Mouse (Mus musculus) limb, embryonic 10.5 days (tissue): ENCODE measurements around the gene Mgrn1. TPM values are rescaled to one million over a fixed set of nuclear protein-coding genes. Genes with fewer than 3 reads are reported as not detected.
A peak's percentile ranks its signal among the peaks of the same experiment; 100 is the strongest.

Experiments
- DNase-seq: peaks from one replicate; pipeline ENCODE4 v3.0.0-alpha.2; 2017; ENCODE audit warnings: low spot score
- H3K27ac ChIP-seq: fragments of 300-500 bp; sonication (generic); 2 replicates; pipeline ENCODE4 v1.5.1; 2016; ENCODE audit warnings: mild to moderate bottlenecking
- H3K27me3 ChIP-seq: fragments of 300-500 bp; sonication (generic); 2 replicates; pipeline ENCODE4 v1.6.1; 2016; ENCODE audit warnings: low read depth, mild to moderate bottlenecking; ENCODE audit not compliant: poor library complexity, severe bottlenecking
- H3K36me3 ChIP-seq: fragments of 300-500 bp; sonication (generic); 2 replicates; pipeline ENCODE4 v1.6.1; 2016; ENCODE audit warnings: mild to moderate bottlenecking, moderate library complexity
- H3K4me1 ChIP-seq: fragments of 300-500 bp; sonication (generic); 2 replicates; pipeline ENCODE4 v1.6.1; 2016
- H3K4me3 ChIP-seq: fragments of 300-500 bp; sonication (generic); 2 replicates; pipeline ENCODE4 v1.5.1; 2016; ENCODE audit warnings: mild to moderate bottlenecking, moderate library complexity
- H3K9me3 ChIP-seq: fragments of 300-500 bp; sonication (generic); replicated peaks from 2 replicates; pipeline ENCODE4 v1.6.1; 2016; ENCODE audit warnings: mild to moderate bottlenecking
- WGBS: fragments of 180-500 bp; shearing (Covaris S2); methylation state at CpG from one replicate; pipeline ENCODE4 v1.1.7; 2016; 5-methylcytosine and 5-hydroxymethylcytosine counted together
- polyA plus RNA-seq: library from polyadenylated mRNA; unstranded; fragments of >200 nt; fragmentation: Nextera tagmentation; extraction: Ambion mirVana; gene quantifications from 2 replicates; pipeline ENCODE4 v1.2.1, GENCODE M21; 2016

Mgrn1 gene
- polyA plus RNA-seq, 1 experiment from 2014 or later, result 84.5 TPM

DNA sequence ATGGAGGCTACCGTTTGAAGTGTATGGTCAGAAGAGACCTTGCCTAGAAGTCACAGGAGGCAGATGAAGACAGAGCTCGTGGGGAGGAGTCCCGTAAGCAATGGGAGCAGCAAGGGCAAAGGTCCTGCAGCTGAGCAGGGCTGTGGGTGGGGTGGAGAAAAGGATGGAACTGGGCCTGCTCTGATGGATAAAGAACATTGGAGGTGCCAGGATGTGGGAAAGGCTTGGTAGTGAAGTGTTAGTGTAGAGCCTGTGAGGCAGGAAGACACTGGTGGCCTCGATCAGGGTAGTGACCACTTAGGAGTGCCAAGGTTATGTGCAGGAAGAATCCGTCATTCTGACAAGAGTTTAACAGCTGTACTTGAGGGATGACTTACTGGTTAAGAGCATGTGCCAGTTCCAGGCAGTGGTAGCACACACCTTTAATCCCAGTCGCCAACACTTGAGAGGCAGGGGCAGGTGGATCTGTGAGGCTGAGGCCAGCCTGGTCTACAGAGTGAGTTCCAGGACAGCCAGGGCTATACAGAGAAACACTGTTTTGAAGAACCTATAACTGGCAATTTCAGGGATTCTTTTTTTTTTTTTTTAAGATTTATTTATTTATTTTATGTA, 17.5 kb downstream of the Mgrn1 start:
- H3K27me3 ChIP-seq, result no peaks in the 10 kb centered on the region
- peaks cover 13% of the 10 kb centered on the region for H3K36me3 ChIP-seq
- no peak for DNase-seq
- H3K27ac ChIP-seq, result no peak overlapping the region
- H3K9me3 ChIP-seq, result no peaks in the 10 kb centered on the region
- no peak overlapping the region for H3K4me3 ChIP-seq
- WGBS, result 77% methylated on average over 6 of the region's 6 CpGs
- peaks cover 24% of the 10 kb centered on the region for H3K4me1 ChIP-seq

DNA sequence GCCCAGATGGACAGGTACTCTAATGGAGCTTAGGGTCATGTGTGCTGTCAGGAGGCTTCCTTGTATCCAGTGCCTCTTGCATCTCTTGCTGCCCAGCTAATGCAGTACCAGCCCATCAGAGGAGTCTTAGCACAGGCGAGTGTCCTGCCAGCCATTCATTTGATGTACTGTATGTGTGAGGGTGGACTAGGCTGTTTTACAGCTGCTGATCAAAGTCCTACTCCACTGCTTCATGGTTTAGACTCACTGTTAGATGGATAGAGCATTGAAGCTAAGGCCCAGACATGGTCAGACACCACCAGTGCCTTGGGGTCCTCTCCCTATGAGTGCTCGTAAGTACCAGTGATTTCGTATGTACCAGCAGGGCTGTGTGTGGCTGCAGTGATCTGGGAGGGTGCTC, 18.8 kb downstream of the Mgrn1 start:
- no peak overlapping the region for H3K27ac ChIP-seq
- peaks cover 25% of the 10 kb centered on the region for H3K36me3 ChIP-seq
- peaks cover 24% of the 10 kb centered on the region for H3K4me1 ChIP-seq
- no peaks in the 10 kb centered on the region for H3K27me3 ChIP-seq
- no peak overlapping the region for H3K4me3 ChIP-seq
- DNase-seq, result no peak
- H3K9me3 ChIP-seq, result no peaks in the 10 kb centered on the region
- 90% methylated on average over 3 of the region's 3 CpGs for WGBS

DNA sequence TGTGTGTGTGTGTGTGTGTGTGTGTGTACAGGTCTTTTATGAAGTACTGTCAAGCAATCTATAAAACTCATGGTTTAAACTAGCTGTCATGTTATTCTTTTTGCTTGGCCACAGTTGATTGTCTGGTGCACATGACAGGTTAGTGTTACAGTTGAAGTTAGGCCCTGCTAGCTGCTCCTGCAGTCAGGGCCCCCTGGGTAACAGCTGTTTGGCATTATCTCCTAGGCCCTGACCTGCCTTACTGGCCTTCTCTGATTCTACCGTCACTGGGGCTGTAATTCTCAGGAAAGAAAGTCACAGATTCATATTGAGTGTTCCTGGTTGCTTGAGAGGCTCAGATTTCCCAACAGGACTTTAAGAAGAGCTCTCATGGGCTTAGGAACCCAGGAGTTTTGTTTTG, 19.5 kb downstream of the Mgrn1 start:
- Histone ChIP-seq H3K4me1 (peaks cover 24% of the 10 kb centered on the region), H3K4me3 (no peak overlapping the region), H3K9me3 (no peaks in the 10 kb centered on the region), H3K36me3 (peaks cover 33% of the 10 kb centered on the region), H3K27ac (no peak overlapping the region), H3K27me3 (no peaks in the 10 kb centered on the region)
- no peak for DNase-seq
- WGBS, result 12% methylated on average over 1 of the region's 1 CpGs

DNA sequence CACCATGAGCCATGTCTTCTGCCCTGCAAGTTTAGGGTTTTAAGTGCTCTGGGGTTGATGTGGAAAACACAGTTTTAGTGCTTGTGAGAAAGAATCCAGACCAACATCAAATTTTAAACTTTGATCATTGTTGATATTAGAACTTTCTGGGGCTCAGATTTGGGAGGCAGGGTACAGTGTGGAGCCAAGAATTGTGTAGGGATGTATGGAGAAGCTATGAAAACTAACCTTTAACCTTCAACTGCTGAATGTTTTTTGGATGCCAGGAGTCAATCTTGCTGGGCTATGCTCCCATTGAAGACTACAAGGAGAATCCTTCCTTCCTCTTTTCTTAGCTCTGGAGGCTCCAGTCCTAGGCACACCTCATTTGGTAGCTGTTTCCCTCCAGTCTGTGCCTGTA, 20.5 kb downstream of the Mgrn1 start:
- peaks cover 24% of the 10 kb centered on the region for H3K4me1 ChIP-seq
- DNase-seq, result no peak
- H3K9me3 ChIP-seq, result no peaks in the 10 kb centered on the region

DNA sequence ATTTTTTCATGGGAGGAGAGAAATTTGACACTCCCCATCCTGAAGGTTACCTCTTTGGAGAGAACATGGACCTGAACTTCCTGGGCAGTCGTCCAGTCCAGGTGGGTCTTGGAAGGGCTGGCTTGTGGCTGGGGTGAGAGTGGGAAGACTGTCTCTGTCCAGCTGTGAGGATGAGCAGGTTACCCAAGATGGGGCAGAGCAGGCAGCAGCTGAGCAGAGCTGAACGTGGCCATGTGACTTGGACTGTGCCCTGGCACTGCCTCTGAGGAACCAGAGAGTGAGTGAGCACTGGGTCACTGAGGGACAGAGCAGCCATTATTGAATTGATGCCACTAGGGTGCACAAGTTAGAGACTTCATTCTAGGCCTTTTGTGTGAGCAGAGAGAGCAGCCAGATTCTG, 21.3 kb downstream of the Mgrn1 start:
- Histone ChIP-seq H3K4me1 (peaks cover 24% of the 10 kb centered on the region), H3K27me3 (no peaks in the 10 kb centered on the region), H3K4me3 (no peak overlapping the region), H3K27ac (no peak overlapping the region), H3K36me3 (peaks cover 50% of the 10 kb centered on the region), H3K9me3 (no peaks in the 10 kb centered on the region)
- 88% methylated on average over 2 of the region's 2 CpGs for WGBS
- no peak for DNase-seq

More for the DNA sequence above, 20.5 kb downstream of the Mgrn1 start:
- Histone ChIP-seq H3K27me3 (no peaks in the 10 kb centered on the region), H3K36me3 (peaks cover 42% of the 10 kb centered on the region), H3K27ac (no peak overlapping the region), H3K4me3 (no peak overlapping the region)

DNA sequence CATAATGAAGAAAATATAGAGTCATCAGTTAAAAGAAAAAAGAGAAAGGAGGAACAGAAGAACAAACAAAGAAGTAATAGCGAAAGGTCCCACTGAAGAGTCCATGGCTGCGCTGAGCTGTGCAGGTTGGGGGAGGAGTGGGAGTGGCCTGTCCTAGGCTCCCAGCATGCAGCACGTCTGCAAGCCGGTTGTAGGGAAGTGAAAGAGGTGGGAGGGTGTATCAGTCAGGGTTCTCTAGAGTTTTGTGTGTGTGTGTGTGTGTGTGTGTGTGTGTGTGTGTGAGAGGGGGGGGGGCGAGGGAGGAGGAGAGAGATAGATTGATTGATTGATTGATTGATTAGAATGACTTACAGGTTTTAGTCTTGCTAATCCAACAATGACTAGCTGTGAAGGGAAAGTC, 21.9 kb downstream of the Mgrn1 start:
- Histone ChIP-seq H3K9me3 (no peaks in the 10 kb centered on the region), H3K27ac (no peak overlapping the region), H3K4me3 (no peak overlapping the region), H3K36me3 (peaks cover 56% of the 10 kb centered on the region), H3K27me3 (no peaks in the 10 kb centered on the region), H3K4me1 (peaks cover 24% of the 10 kb centered on the region)
- 59% methylated on average over 5 of the region's 5 CpGs for WGBS
- DNase-seq, result no peak

DNA sequence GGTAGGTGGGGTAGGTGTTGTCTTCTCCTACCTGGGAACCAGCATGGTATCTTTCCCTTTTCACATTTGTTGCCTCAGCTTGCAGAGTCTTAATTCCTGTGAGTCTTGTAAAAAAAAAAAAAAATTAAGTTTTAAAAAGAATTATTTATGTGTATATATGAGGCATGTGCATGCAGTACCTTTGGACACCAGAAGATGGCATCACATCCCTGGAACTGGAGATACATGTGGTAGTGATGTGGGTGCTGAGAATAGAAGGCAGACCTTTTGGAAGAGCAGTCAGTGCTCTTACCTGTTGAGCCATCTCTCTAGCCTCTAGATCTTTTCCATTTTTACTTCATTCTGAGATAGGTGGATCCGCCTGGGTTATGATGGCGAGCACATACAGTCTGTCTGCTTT, 23.7 kb downstream of the Mgrn1 start:
- no peak overlapping the region for H3K27ac ChIP-seq
- WGBS, result 97% methylated on average over 2 of the region's 2 CpGs
- peaks cover 74% of the 10 kb centered on the region for H3K36me3 ChIP-seq
- H3K27me3 ChIP-seq, result no peaks in the 10 kb centered on the region
- H3K9me3 ChIP-seq, result no peaks in the 10 kb centered on the region
- no peak overlapping the region for H3K4me3 ChIP-seq
- no peak for DNase-seq
- peaks cover 24% of the 10 kb centered on the region for H3K4me1 ChIP-seq

DNA sequence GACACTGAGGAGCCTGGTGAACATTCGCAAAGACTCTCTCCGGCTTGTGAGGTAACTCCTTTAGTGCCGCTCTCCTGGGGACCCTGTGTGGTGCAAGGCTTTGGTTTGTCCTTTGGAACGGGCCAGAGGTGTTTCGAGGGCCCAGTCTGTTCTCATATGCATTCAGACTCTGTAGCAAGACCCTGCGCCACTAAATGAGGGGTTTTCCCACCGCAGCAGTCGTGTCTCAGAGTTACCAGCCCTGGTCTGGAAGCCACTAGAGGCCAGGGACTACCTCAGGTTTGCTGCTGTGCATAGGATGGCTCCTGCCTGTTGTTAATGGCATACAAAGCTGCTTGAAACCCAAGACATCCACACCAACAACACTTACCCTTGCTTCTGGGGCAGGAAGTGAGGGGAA, 24.7 kb downstream of the Mgrn1 start:
- H3K27me3 ChIP-seq, result no peaks in the 10 kb centered on the region
- H3K4me3 ChIP-seq, result no peak overlapping the region
- no peak overlapping the region for H3K27ac ChIP-seq
- WGBS, result 93% methylated on average over 8 of the region's 8 CpGs
- no peak for DNase-seq
- peaks cover 14% of the 10 kb centered on the region for H3K4me1 ChIP-seq
- peaks cover 83% of the 10 kb centered on the region for H3K36me3 ChIP-seq
- H3K9me3 ChIP-seq, result no peaks in the 10 kb centered on the region

DNA sequence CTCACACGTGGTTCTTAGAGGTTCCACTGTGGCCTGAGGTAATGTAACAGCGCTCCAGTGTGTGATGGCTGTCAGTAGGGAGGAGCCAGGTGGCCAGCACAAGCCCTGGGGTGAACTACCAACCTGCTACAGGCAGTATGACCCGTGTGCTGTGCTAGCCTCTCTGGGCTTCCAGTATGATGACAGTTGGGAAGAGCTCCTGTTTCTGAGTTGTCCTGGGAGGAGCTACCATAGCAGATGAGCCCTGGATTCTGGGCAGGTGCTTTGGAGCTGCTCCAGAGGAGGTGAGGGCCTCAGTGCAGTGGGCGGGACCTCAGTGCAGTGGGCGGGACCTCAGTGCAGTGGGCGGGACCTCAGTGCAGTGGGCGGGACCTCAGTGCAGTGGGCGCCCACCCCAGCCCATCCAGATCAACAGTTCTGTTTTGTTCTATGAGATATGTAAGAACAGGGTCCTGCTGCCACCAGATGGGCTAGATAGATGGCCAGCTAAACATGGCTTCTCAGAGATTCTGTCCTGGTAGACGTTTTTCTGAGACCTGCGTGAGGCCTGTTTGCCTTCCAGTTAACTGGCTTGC, 26.1 kb downstream of the Mgrn1 start:
- peaks cover 94% of the 10 kb centered on the region for H3K36me3 ChIP-seq
- no peaks in the 10 kb centered on the region for H3K27me3 ChIP-seq
- no peak overlapping the region for H3K27ac ChIP-seq
- no peak overlapping the region for H3K4me3 ChIP-seq
- no peak for DNase-seq
- H3K9me3 ChIP-seq, result no peaks in the 10 kb centered on the region
- 78% methylated on average over 10 of the region's 10 CpGs for WGBS
- H3K4me1 ChIP-seq, result peaks cover 12% of the 10 kb centered on the region; the same call in 1 of the 2 replicates

DNA sequence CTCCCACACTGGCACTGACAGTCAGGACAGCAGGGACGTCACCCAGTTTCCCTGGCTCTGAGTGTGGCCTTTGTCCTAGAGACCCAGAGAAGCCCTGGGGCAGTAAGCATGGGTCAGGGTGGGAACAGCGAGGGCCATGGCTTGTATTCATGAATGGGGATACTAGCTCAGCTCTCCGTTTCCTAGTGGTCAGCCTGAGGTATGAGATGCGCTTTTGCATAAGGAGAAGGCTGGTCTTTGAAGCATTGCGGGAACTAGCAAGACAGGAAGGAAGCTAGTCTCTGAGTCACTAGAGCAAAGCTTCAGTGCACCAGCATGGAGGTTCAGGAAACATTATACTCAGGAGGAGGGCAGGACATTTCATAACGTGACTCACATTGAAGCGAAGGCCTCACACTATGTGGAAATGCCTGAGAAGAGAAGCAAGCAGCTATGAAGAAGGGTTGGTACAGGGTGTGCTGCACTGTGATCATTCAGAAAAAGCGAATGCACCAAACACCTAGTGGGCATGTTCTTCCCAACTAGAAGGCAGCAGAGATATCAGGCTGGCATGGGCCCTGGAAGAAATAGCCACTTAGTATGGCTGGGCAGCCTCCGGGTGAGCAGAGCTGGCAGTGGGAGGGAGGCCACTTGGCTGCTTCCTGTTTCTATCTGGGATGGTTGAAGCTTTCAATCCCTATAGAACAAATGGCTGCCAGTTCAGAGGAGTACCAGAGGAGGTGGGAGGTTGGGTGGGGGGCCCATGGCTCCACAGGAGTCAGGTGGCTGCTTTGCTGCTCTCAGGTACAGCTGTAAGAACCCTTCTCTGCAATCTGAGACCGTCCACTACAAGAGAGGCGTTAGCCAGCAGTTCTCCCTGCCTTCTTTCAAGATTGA, 27.1 kb downstream of the Mgrn1 start:
- Histone ChIP-seq H3K27me3 (no peaks in the 10 kb centered on the region), H3K4me3 (peak overlapping the region; percentile 6; the same call in 1 of the 2 replicates), H3K4me1 (peaks cover 7% of the 10 kb centered on the region; the same call in 1 of the 2 replicates), H3K36me3 (peaks cover 86% of the 10 kb centered on the region), H3K27ac (peak overlapping the region; percentile 10; the same call in 1 of the 2 replicates), H3K9me3 (no peaks in the 10 kb centered on the region)
- 76% methylated on average over 11 of the region's 11 CpGs for WGBS
- DNase-seq, result no peak

DNA sequence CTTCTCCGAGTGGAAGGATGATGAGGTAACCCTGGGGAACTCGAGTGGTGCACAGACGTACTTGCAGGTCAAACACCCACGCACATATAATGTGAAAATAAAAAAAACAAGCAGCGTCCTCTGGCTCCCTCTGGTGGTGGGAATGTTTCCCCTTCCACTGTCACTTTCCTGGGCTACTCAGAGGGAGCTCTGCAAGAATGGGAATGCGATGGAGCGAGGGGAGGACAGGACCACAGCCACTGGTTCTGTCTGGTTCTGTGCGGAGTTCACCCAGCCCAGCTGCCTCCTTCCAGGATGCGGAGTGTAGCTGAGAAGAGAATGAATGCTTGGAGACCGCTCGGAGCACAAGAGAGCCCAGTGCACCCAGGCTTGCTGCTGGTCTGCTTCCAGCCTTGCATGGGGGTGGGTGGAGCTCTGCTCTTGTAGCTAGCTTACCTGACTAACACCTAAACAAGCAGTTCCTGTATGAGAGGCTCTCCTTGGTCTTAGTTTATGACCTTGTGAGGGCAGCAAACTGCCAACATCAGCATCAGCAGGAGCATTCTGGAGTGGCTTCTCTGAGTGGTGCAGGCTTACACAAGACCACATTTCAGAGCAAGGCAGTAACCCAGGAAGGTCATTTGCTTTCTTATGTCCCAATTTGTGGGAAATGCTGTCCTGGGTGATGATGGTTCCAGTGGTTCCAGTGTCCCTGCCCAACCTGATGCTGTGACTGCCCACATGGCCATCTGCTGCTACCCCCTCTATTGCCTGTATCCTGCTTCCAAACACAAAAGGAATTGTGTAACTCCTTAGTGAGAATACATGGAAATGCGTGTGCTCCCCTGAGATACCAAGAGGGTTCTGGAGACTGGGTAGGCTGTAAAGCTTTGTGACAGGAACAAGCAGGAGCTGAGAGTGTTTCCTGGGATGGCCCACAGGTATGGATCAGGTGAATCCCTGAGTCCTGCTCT, 28.0 kb downstream of the Mgrn1 start:
- 38% methylated on average over 12 of the region's 12 CpGs for WGBS
- Histone ChIP-seq H3K4me1 (peaks cover 7% of the 10 kb centered on the region; the same call in 1 of the 2 replicates), H3K27me3 (no peaks in the 10 kb centered on the region), H3K9me3 (no peaks in the 10 kb centered on the region), H3K27ac (peak overlapping the region; percentile 10; the same call in 1 of the 2 replicates), H3K36me3 (peaks cover 84% of the 10 kb centered on the region), H3K4me3 (peak overlapping the region; percentile 6; the same call in 1 of the 2 replicates)
- DNase-seq, result peak; percentile 86

DNA sequence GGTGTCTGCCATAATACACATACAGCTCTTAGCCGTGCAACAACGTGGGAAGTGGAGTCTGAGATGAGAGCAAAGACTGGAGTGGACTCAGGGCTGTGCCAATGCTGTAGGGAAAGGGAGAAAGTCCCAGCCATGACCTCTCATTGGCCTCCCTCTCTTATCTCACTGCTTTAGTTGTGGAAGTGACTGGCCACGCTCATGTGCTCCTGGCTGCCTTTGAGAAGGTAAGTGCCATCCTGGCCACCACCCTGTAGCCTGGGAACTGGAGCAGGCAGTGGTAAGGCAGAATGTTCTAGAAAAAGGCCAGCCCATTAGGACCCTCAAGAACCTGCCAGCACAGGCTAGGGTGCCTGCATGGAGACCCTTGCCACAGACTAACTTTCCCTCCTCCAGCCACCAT, 29.9 kb downstream of the Mgrn1 start:
- DNase-seq, result no peak
- H3K27me3 ChIP-seq, result no peaks in the 10 kb centered on the region
- H3K9me3 ChIP-seq, result no peaks in the 10 kb centered on the region
- WGBS, result 90% methylated on average over 3 of the region's 3 CpGs
- peaks cover 74% of the 10 kb centered on the region for H3K36me3 ChIP-seq
- no peak overlapping the region for H3K27ac ChIP-seq
- no peak overlapping the region for H3K4me3 ChIP-seq
- H3K4me1 ChIP-seq, result peaks cover 7% of the 10 kb centered on the region; the same call in 1 of the 2 replicates
